Mouse (Mus musculus) midbrain, embryonic 14.5 days (tissue): ENCODE measurements at regions not wholly inside any gene's neighbourhood (a gene's known extent, or its start where the extent isn't known, plus 50 kb on each side); places are given as distances from the start of the nearest gene placed in this dataset.

Experiments used
- ATAC-seq: fragments of 200-750 bp; cut with Nextera tagmentation; 2 replicates; pipeline ENCODE4 v1.8.0; 2017; ENCODE audit warnings: moderate number of reproducible peaks, moderate library complexity; ENCODE audit not compliant: low FRiP score, low TSS enrichment
- DNase-seq: peaks from one replicate; pipeline ENCODE4 v3.0.0-alpha.2; 2015
- H3K27ac ChIP-seq: fragments of 300-500 bp; sonication (generic); replicated peaks from 2 replicates; pipeline ENCODE4 v1.5.1; 2014; ENCODE audit warnings: mild to moderate bottlenecking, low read depth, low read length, moderate library complexity
- H3K27me3 ChIP-seq: fragments of 300-500 bp; sonication (generic); 2 replicates; pipeline ENCODE4 v1.6.1; 2014; ENCODE audit warnings: low read length, control low read depth, mixed read lengths; ENCODE audit not compliant: control insufficient read depth, insufficient read depth
- H3K36me3 ChIP-seq: fragments of 300-500 bp; sonication (generic); 2 replicates; pipeline ENCODE4 v1.6.1; 2014; ENCODE audit warnings: low read length, control low read depth; ENCODE audit not compliant: control insufficient read depth, insufficient read depth
- H3K4me1 ChIP-seq: fragments of 300-500 bp; sonication (generic); 2 replicates; pipeline ENCODE4 v1.6.1; 2014; ENCODE audit warnings: mild to moderate bottlenecking, antibody characterized with exemption, low read length, control low read depth; ENCODE audit not compliant: control insufficient read depth, insufficient read depth
- H3K4me2 ChIP-seq: fragments of 300-500 bp; sonication (generic); 2 replicates; pipeline ENCODE4 v1.6.1; 2014; ENCODE audit warnings: mild to moderate bottlenecking, low read length, moderate library complexity
- H3K4me3 ChIP-seq: fragments of 300-500 bp; sonication (generic); replicated peaks from 2 replicates; pipeline ENCODE4 v1.5.1; 2014; ENCODE audit warnings: low read depth, low read length
- H3K9ac ChIP-seq: fragments of 300-500 bp; sonication (generic); replicated peaks from 2 replicates; pipeline ENCODE4 v1.6.1; 2014; ENCODE audit warnings: mild to moderate bottlenecking, low read length, moderate library complexity
- H3K9me3 ChIP-seq: fragments of 300-500 bp; sonication (generic); 2 replicates; pipeline ENCODE4 v1.6.1; 2016; ENCODE audit warnings: low read length, control low read depth, mixed read lengths; ENCODE audit not compliant: control insufficient read depth
- WGBS: fragments of 180-500 bp; shearing (Covaris S2); extraction: QIAGEN DNeasy Blood & Tissue Kit; methylation state at CpG from one replicate; pipeline ENCODE4 v1.1.7; 2014; 5-methylcytosine and 5-hydroxymethylcytosine counted together

GRCm38 (mm10) chrX:129690677-129691076 lies 58.9 kb upstream of the Diaph2 start:
- no peak overlapping the region for H3K27ac ChIP-seq
- H3K36me3 ChIP-seq, result no peaks in the 10 kb centered on the region
- no peaks in the 10 kb centered on the region for H3K27me3 ChIP-seq
- no peaks in the 10 kb centered on the region for H3K4me1 ChIP-seq
- H3K4me2 ChIP-seq, result no peak overlapping the region
- H3K4me3 ChIP-seq, result no peak overlapping the region
- no peaks in the 10 kb centered on the region for H3K9me3 ChIP-seq
- no peak for DNase-seq
- no peak for ATAC-seq
- no peak overlapping the region for H3K9ac ChIP-seq
- 91% methylated on average over 1 of the region's 1 CpGs for WGBS
